Mouse (Mus musculus) liver, embryonic 14.5 days (tissue): ENCODE data around the gene Exosc9. TPM values are rescaled to one million over a fixed set of nuclear protein-coding genes. Genes with fewer than 3 reads are reported as not detected.

ENCODE experiments used
- ATAC-seq: fragments of 200-750 bp; cut with Nextera tagmentation; 2 replicates; pipeline ENCODE4 v1.8.0; 2017; ENCODE audit warnings: moderate number of reproducible peaks, mild to moderate bottlenecking, moderate library complexity; ENCODE audit not compliant: insufficient read depth
- DNase-seq, 3 experiments: peaks; one replicate each; pipeline ENCODE4 v3.0.0-alpha.2; 2012 to 2013; ENCODE audit warnings: low read depth in 3 of 3, low spot score in 3 of 3
- H3K27ac ChIP-seq: fragments of 300-500 bp; sonication (generic); 2 replicates; pipeline ENCODE4 v1.5.1; 2014; ENCODE audit warnings: moderate library complexity, mild to moderate bottlenecking, control low read depth, inconsistent platforms
- H3K27me3 ChIP-seq: fragments of 300-500 bp; sonication (generic); 2 replicates; pipeline ENCODE4 v1.6.1; 2014; ENCODE audit warnings: mild to moderate bottlenecking, low read length, moderate library complexity; ENCODE audit not compliant: control insufficient read depth, insufficient read depth
- H3K36me3 ChIP-seq: fragments of 300-500 bp; sonication (generic); replicated peaks from 2 replicates; pipeline ENCODE4 v1.6.1; 2014; ENCODE audit warnings: low read depth; ENCODE audit not compliant: control insufficient read depth, insufficient read depth
- H3K4me1 ChIP-seq, 2 experiments: fragments of 200-500 bp in 1 of 2; fragments of 300-500 bp in 1 of 2; sonication (generic) in 1 of 2; replicated peaks; 2 replicates each; pipeline ENCODE4 v1.6.1; 2012 to 2014; ENCODE audit warnings: antibody characterized with exemption in 1 of 2, inconsistent platforms in 1 of 2, low read length in 1 of 2; ENCODE audit not compliant: control insufficient read depth in 2 of 2, insufficient read depth in 2 of 2
- H3K4me2 ChIP-seq: fragments of 300-500 bp; sonication (generic); 2 replicates; pipeline ENCODE4 v1.6.1; 2014; ENCODE audit warnings: low read depth, mild to moderate bottlenecking, control low read depth, moderate library complexity
- H3K4me3 ChIP-seq, 2 experiments: fragments of 200-500 bp in 1 of 2; fragments of 300-500 bp in 1 of 2; sonication (generic) in 1 of 2; 2 replicates each; pipeline ENCODE4 v1.5.1; 2012 to 2014; ENCODE audit warnings: low read depth in 2 of 2, low read length in 2 of 2, mild to moderate bottlenecking in 2 of 2, control low read depth in 1 of 2, inconsistent platforms in 1 of 2, moderate library complexity in 1 of 2; ENCODE audit not compliant: insufficient read depth in 1 of 2
- H3K9ac ChIP-seq: fragments of 300-500 bp; sonication (generic); replicated peaks from 2 replicates; pipeline ENCODE4 v1.6.1; 2014; ENCODE audit warnings: mild to moderate bottlenecking, control low read depth, moderate library complexity
- H3K9me3 ChIP-seq: fragments of 300-500 bp; sonication (generic); 2 replicates; pipeline ENCODE4 v1.6.1; 2016; ENCODE audit warnings: low read length, mixed read lengths; ENCODE audit not compliant: control insufficient read depth
- CTCF ChIP-seq: IDR thresholded peaks from 2 replicates; pipeline ENCODE4 v1.5.1; 2016; ENCODE audit warnings: antibody characterized with exemption, low read depth, control low read depth
- EP300 ChIP-seq: IDR thresholded peaks from 2 replicates; pipeline ENCODE4 v1.6.1; 2016; ENCODE audit warnings: antibody characterized with exemption, low read depth
- WGBS: fragments of 180-500 bp; shearing (Covaris S2); extraction: QIAGEN DNeasy Blood & Tissue Kit; methylation state at CpG from one replicate; pipeline ENCODE4 v1.1.7; 2014; ENCODE audit not compliant: insufficient replicate concordance; 5-methylcytosine and 5-hydroxymethylcytosine counted together
- polyA plus RNA-seq, 2 experiments: library from polyadenylated mRNA; depleted of rRNA in 1 of 2; stranded (reverse) in 1 of 2; unstranded in 1 of 2; fragments of >200 nt; fragmentation: Nextera tagmentation in 1 of 2; extraction: Ambion mirVana in 1 of 2; gene quantifications; 2 replicates each; pipeline versions ENCODE4 v1.2.1 to v1.2.3; 2012 to 2014

Gene Exosc9
- polyA plus RNA-seq, 2 experiments = 25.1 to 37.6 TPM

DNA sequence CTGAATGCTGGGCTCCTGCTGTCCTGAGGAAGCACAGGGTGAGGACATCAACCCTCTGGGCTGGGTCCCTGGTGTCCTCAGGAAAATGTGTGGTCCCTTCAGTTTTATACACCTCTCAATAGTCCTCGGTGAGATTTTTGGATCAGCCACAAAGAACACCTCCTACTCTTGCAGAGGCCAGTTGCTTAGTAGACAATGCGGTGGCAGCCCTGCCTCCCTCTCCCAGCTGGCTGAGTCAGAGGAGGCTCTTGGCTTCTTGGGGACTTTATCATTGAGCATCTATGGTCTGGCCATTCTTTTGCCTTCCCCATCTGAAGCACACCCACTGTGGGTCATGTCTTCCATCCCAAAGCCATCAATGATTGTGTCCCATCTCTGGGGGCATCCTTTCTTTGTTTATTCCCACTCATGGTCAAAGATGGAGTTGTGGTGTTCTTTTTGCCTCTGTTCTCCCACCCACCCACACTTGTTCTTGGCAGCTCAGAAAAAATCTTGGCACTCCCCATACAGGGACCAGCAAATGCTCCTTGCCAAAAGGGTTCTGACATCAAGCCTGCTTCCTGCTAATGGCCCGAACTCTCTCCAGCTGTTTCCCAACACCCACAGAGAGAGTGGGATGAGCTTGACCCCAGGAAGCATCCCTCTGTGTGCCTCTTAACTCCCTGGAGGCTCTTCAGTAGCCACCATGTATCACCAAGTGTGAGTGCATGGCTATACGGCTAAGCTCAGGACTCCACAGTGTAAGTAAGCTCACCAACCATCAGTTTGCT, 14.5 kb upstream of the Exosc9 start:
- Histone ChIP-seq H3K9me3 (no peaks in the 10 kb centered on the region), H3K27me3 (no peaks in the 10 kb centered on the region), H3K4me1 (peaks cover 0 to 5% of the 10 kb centered on the region in 2 experiments; a peak in 1 of 4 replicates), H3K9ac (no peak overlapping the region), H3K4me3 (no peak overlapping the region), H3K36me3 (no peaks in the 10 kb centered on the region), H3K27ac (no peak overlapping the region), H3K4me2 (no peak overlapping the region)
- WGBS = 68% methylated on average over 4 of the region's 4 CpGs
- TF ChIP-seq CTCF = no peak
- TF ChIP-seq EP300 = no peak
- DNase-seq (no peak), ATAC-seq (no peak)

DNA sequence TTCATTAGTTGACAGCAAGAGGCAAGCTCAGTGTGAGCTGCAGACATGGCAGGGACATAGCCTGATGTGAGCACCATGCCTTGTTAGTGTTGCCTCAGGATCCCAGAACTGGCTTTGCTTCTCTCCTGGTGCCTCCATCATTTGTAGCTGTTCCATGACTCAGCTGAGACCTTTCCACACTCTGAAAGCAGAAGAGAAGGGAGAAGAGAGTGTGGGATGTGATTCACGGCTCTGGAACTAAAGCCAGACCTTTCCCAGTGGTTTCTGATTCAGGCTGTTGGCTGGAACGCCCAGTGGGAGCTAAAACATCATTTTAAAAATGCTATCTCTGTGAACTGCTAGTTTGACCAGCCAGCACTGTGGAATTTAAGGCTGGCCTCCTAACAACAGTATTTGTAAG, 11.7 kb upstream of the Exosc9 start:
- no peak for DNase-seq
- ATAC-seq = no peak
- Histone ChIP-seq H3K4me1 (no peaks in the 10 kb centered on the region), H3K9ac (no peak overlapping the region), H3K36me3 (no peaks in the 10 kb centered on the region), H3K27me3 (no peaks in the 10 kb centered on the region), H3K4me3 (no peak overlapping the region), H3K9me3 (no peaks in the 10 kb centered on the region), H3K27ac (no peak overlapping the region), H3K4me2 (no peak overlapping the region)
- no peak for TF ChIP-seq CTCF
- TF ChIP-seq EP300 = no peak
- 32% methylated on average over 2 of the region's 2 CpGs for WGBS

- WGBS = 53% methylated on average over 2 of the region's 2 CpGs
- no peaks in the 10 kb centered on the region for H3K36me3 ChIP-seq
- no peak overlapping the region for H3K4me2 ChIP-seq
- H3K9me3 ChIP-seq = no peaks in the 10 kb centered on the region
- H3K4me1 ChIP-seq = no peaks in the 10 kb centered on the region
- H3K4me3 ChIP-seq = no peak overlapping the region
- H3K27ac ChIP-seq = no peak overlapping the region
- ATAC-seq (no peak), DNase-seq (no peak)
- no peak overlapping the region for H3K9ac ChIP-seq
- H3K27me3 ChIP-seq = no peaks in the 10 kb centered on the region
- TF ChIP-seq EP300 (no peak), CTCF (no peak)
These were observed 11.0 kb upstream of the Exosc9 start for GRCm38 (mm10) chr3:36541399-36541798.

DNA sequence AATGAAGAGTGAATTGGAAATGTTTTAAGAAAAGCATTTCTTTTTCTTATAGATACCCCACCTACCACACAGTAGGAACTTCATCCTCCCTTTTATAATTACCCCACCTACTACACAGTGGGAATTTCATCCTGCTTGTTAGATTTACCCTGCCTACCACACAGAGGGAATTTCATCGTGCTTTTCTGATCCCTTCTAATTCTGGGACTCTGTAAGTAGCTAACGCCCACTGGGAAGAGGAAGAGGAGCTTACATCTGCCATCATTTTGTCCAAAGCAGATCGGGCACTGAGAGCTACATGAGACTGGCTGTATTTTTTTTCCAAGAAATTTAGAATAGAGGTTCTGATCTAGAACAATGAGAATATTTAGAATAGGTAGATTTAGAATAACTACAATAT, 7.4 kb upstream of the Exosc9 start:
- no peak overlapping the region for H3K9ac ChIP-seq
- no peak for ATAC-seq

DNA sequence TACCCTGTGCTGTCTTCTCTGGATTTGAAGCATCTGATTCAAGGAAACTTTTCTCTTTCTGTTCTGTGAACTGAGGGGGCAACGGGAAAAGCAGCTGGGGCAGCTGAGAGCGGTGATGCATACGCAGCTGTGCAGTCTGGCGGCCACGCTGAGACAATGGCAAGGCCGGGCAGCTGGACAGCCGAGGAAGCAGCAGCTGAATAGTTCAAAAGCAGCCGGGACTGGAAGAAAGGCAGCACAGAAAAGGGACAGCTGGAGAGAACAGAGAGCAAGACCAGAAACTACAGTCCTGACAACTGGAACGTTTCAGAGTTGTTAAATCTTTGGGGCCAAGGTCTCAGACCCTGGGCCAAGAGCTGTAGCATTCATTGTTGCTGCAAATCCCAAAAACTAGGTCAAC, 1.1 kb upstream of the Exosc9 start:
- H3K36me3 ChIP-seq = peaks cover 14% of the 10 kb centered on the region
- H3K4me2 ChIP-seq = 0 out of 2 replicates have a peak overlapping the region, but pooled peaks have one; percentile 89
- no peak overlapping the region for H3K9ac ChIP-seq
- DNase-seq (no peak), ATAC-seq (no peak)
- H3K9me3 ChIP-seq = no peaks in the 10 kb centered on the region
- H3K27ac ChIP-seq = no peak overlapping the region
- H3K4me1 ChIP-seq = peaks cover 4 to 8% of the 10 kb centered on the region in 2 experiments
- WGBS = 46% methylated on average over 9 of the region's 9 CpGs
- H3K4me3 ChIP-seq = no peak overlapping the region
- TF ChIP-seq CTCF = no peak
- no peak for TF ChIP-seq EP300
- H3K27me3 ChIP-seq = no peaks in the 10 kb centered on the region

More for the DNA sequence above, 7.4 kb upstream of the Exosc9 start:
- no peak overlapping the region for H3K27ac ChIP-seq
- no peaks in the 10 kb centered on the region for H3K9me3 ChIP-seq
- H3K27me3 ChIP-seq = no peaks in the 10 kb centered on the region
- H3K4me2 ChIP-seq = no peak overlapping the region
- H3K36me3 ChIP-seq = no peaks in the 10 kb centered on the region
- DNase-seq = no peak
- TF ChIP-seq CTCF (no peak), EP300 (no peak)
- WGBS = 61% methylated on average over 3 of the region's 3 CpGs
- H3K4me3 ChIP-seq = no peak overlapping the region
- no peaks in the 10 kb centered on the region for H3K4me1 ChIP-seq
